Mouse (Mus musculus): ENCODE measurements around the gene Igf1r. TPM values are rescaled to one million over a fixed set of nuclear protein-coding genes. Genes with fewer than 3 reads are reported as not detected.

The Igf1r gene
- polyA plus RNA-seq, 1 experiment = 3.1 TPM

GRCm38 (mm10) chr7:68070030-68070429 lies 117.4 kb downstream of the Igf1r start:
- no peak for DNase-seq (ENCODE audit: low read depth, low spot score)
- 6% methylated on average over 3 of the region's 3 CpGs for WGBS

- WGBS = 5% methylated on average over 7 of the region's 7 CpGs
- DNase-seq (ENCODE audit: low read depth, low spot score) = peak; percentile 46
Observed at GRCm38 (mm10) chr7:68070626-68071025, 118.0 kb downstream of the Igf1r start.

DNA sequence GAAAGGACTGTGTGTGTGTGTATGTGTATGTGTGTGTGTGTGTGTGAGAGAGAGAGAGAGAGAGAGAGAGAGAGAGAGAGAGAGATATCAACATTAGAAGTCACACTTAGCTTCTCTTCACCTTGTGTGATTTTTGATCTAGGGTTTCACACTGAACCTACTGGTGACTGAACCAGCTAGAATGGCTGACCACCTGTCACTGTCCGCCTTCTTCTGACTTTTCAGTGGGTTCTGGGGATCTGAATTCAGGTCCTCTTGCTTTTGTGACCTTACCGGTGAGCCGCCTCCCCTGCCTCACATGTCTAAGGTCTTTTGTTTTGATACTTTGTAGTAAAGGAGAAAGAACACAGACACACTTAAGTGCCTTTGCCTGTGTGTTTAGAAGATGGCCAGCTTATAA lies 118.4 kb downstream of the Igf1r start:
- WGBS = 89% methylated on average over 3 of the region's 3 CpGs

GRCm38 (mm10) chr7:68071749-68072148 lies 119.1 kb downstream of the Igf1r start:
- DNase-seq (ENCODE audit: low read depth, low spot score) = no peak
- 96% methylated on average over 11 of the region's 11 CpGs for WGBS

More for the DNA sequence above, 118.4 kb downstream of the Igf1r start:
- DNase-seq (ENCODE audit: low read depth, low spot score) = no peak

DNA sequence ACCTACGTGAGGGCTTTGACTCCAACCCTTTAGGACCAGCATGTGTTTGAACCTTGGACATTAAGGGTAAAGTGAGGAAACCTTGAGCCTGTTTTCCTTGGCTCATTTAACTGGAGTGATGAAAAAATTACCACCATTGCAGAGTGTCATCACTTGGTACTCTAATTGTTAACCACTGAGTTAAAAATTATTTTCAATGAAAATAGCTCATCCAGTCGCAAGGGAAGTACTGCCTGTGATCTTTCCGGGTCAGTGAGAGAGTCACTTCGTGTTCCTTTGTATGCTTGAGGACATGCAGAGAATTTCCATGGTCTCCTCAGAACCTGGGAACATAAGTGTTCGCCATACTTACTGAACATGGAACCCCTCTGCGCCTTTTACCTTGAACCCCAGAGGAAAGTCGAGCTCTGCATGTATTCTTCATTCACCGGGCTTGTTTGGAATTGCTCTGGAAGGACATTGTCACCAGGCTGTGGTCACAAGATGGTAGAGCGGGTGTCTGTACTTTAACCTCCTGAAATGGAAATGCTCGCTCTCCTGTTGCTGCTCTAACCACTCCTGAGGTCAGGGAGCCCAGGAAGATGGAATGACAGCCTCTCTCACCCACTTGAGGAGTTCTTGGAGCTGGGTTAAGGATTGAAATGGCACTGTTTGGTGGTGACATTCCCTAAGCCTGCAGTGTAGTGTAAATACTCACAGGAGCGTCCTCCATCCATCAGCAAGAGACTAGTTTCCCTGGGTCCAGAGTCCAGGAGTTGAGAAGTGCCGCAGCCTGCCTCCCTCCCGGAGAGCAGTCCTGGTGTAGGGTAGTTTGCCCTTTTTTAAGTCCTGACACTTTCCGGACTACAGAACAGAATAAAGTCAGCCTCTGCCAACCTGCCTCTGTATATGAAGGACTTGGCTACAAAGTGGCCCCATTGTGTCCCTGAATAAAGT lies 120.2 kb downstream of the Igf1r start:
- DNase-seq (ENCODE audit: low read depth, low spot score) = no peak
- 78% methylated on average over 14 of the region's 14 CpGs for WGBS

- no peak for DNase-seq (ENCODE audit: low read depth, low spot score)
- 57% methylated on average over 8 of the region's 8 CpGs for WGBS
Observed at GRCm38 (mm10) chr7:68073460-68073806, 120.8 kb downstream of the Igf1r start.

DNA sequence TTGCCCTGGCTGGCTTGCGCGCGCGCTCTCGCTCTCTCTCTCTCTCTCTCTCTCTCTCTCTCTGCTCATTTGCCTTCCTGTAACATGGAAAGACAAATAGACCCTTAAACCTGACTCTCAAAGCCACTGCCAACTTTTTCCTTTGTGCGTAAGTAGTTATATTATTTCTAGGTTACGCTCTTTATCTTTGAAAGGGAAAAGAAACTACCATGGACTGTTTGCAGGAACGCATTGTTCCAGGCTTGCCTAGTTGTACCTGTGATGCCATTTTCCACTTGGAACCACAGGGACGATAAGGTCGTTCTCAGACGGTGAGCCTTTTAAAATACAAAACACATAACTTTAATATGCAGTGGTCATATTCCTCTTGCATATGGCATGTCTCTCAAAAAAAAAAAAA lies 122.1 kb downstream of the Igf1r start:
- no peak for DNase-seq (ENCODE audit: low read depth, low spot score)
- WGBS = 92% methylated on average over 11 of the region's 11 CpGs

DNA sequence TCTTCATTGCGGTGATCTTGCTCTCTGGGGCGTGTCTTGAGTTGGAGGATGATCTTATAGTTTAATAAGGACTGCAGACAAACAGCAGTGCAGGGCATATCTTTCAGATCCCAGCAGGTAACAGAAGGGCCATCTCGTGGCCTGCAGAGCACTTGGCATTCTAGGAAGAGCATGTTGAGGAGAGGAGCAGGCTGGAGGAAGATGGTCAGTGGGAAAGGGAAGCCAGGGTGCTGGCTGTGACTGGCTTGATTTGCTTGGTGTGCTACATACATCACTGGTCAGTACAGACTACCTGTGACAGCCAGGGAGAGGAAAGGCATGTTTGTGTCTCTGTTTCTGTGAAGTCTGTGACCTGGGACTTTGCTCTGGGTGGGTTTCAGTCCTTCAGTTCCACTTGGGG lies 122.8 kb downstream of the Igf1r start:
- no peak for DNase-seq (ENCODE audit: low read depth, low spot score)
- 64% methylated on average over 3 of the region's 3 CpGs for WGBS

GRCm38 (mm10) chr7:68080122-68080845 lies 127.7 kb downstream of the Igf1r start:
- DNase-seq (ENCODE audit: low read depth, low spot score) = no peak
- WGBS = 60% methylated on average over 11 of the region's 11 CpGs

DNA sequence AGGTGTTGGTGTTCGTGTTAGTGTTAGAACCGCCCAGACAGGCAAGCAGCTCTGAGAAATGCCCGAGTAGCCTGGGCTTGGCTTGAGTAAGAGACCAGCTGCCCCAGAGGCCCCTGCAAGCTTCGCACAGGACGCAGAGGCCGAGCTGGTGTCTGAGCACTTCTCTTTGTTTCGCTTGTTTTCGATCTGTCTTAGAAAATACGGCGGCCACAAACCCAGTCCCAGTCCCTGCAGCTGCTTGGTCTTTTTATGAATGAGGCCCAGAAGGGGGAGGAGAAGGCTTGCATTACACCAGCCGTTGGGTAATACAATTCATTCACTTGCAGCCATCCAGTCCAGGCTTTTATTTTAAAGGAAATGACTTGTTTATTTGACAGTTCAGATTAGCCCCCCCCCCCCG lies 132.7 kb downstream of the Igf1r start:
- no peak for DNase-seq (ENCODE audit: low read depth, low spot score)
- 9% methylated on average over 12 of the region's 12 CpGs for WGBS

- WGBS = 58% methylated on average over 4 of the region's 4 CpGs
- DNase-seq (ENCODE audit: low read depth, low spot score) = no peak
Observed at GRCm38 (mm10) chr7:68085870-68086341, 133.3 kb downstream of the Igf1r start.

DNA sequence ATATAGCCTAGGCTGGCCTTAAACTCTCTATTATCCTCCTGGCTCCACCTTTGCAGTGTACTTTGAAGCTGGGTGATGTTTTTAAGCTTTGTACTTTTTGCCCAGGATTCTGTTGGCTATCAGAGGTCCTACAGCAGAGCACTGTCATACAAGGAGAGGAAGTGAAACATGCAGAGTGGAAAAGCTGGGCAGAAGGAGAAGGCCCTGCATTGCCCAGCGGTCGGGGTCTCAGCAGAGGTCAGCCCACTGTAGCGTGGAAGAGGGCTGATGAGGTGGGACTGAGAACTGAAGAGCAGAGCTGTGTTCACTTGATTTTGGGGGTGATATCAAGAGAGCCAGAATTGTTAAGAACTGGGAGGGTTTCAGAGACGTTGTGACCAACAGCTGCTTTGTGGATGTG lies 134.9 kb downstream of the Igf1r start:
- DNase-seq (ENCODE audit: low read depth, low spot score) = no peak
- 81% methylated on average over 4 of the region's 4 CpGs for WGBS

DNA sequence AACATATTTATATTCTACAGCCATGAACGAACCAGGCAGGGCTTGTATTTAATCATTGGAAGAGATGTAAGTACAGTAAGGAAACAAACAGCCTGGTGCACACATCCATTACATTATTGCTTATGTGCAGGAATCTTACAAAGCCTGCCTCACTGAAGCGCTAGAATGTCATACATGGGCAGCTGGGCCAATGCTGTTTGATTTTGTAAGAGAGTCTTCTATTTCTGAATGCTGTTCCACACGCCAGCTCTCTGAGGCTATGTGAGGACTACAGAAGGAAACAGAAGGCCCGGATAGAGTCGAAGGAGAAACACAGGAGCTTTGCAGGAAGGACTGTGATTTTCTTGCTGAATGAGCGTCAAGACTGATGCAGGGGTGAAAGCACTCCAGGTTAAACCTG lies 136.2 kb downstream of the Igf1r start:
- no peak for DNase-seq (ENCODE audit: low read depth, low spot score)
- 88% methylated on average over 6 of the region's 6 CpGs for WGBS

DNA sequence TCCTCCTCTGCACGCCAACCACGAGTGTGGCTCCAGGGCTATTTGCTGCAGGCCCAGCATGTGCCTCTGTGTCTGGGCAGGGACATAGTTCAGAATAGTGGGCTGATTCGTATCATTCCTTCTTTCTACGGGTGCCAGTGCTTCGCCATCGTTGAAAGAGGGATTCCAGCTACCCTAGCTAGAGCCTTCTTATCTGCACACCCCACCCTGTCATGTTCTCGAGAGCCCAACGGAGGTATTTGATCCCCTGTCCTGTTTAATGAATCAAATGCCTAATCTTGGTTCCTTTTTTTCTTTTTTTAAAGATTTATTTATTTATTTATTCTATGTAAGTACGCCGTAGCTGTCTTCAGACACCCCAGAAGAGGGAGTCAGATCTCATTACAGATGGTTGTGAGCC lies 137.1 kb downstream of the Igf1r start:
- 87% methylated on average over 10 of the region's 10 CpGs for WGBS
- DNase-seq (ENCODE audit: low read depth, low spot score) = no peak

DNA sequence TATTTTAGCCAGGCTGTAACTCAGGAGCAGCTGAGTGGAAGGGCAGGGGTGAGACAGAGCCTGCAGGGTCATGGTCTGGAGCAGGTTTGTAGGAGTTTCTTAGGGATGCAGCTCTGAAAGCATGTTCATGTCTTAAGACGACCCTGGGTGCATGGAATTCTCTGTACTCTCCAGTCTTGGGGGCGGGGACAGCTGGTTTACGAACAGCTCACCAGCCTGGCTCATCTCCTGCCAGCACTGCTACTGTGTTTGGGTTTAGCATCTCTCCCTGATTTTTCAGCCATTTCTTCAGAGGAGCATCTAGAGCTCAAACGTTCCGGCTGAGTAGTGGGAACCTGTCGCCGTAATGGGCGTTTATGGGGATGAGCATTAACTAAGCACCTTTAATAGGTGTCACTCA lies 137.9 kb downstream of the Igf1r start:
- DNase-seq (ENCODE audit: low read depth, low spot score) = no peak
- 75% methylated on average over 8 of the region's 8 CpGs for WGBS

GRCm38 (mm10) chr7:68092304-68092978 lies 139.8 kb downstream of the Igf1r start:
- no peak for DNase-seq (ENCODE audit: low read depth, low spot score)
- WGBS = 85% methylated on average over 8 of the region's 8 CpGs

DNA sequence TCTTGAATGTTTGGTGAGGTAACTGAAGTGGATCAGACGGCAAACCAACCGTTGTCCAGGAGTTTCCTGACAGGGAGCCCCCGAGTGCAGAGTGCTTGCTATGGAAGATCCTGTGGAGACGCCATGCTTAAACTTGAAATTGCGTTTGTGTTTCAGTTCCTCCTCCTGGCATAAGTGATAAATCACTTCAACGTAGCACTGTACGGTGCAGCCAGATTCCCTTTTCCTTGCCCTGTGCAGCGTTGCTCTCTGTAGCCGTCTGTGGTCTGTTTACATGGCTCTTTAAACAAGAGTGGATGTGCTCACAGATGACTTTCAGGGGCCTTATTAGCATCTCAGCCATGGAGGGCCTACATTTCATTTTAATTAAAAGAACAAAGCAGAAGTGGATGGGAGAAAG lies 141.2 kb downstream of the Igf1r start:
- WGBS = 74% methylated on average over 9 of the region's 9 CpGs
- DNase-seq (ENCODE audit: low read depth, low spot score) = no peak

GRCm38 (mm10) chr7:68095574-68095973 lies 142.9 kb downstream of the Igf1r start:
- WGBS = 68% methylated on average over 4 of the region's 4 CpGs
- DNase-seq (ENCODE audit: low read depth, low spot score) = no peak

- DNase-seq (ENCODE audit: low read depth, low spot score) = no peak
- 55% methylated on average over 6 of the region's 6 CpGs for WGBS
Observed at GRCm38 (mm10) chr7:68096411-68096810, 143.8 kb downstream of the Igf1r start.

- DNase-seq (ENCODE audit: low read depth, low spot score) = no peak
Observed at GRCm38 (mm10) chr7:68097081-68097836, 144.6 kb downstream of the Igf1r start.

More at GRCm38 (mm10) chr7:68097081-68097836, 144.6 kb downstream of the Igf1r start:
- WGBS = 94% methylated on average over 7 of the region's 7 CpGs
